Mouse (Mus musculus) limb, embryonic 15.5 days (tissue): Measurements from ENCODE around the gene Emsy. TPM values are rescaled to one million over a fixed set of nuclear protein-coding genes. Genes with fewer than 3 reads are reported as not detected.

Source experiments
- polyA plus RNA-seq: library from polyadenylated mRNA; unstranded; fragments of >200 nt; fragmentation: Nextera tagmentation; extraction: Ambion mirVana; gene quantifications from 2 replicates; pipeline ENCODE4 v1.2.1, GENCODE M21; 2015

The Emsy gene
- polyA plus RNA-seq, 1 experiment from 2014 or later, result 23.8 TPM

Other genes starting within 250 kb of the Emsy start
- gene Gucy2d, start 216.4 kb downstream of the Emsy start, polyA plus RNA-seq, result not detected in 2 replicates
- gene Lrrc32, start 167.5 kb downstream of the Emsy start, polyA plus RNA-seq, result 8.4 and 8.8 TPM in 2 replicates
- 49.9 and 57.0 TPM in 2 replicates for gene Thap12, start 46.3 kb upstream of the Emsy start, polyA plus RNA-seq
- 23.2 and 29.1 TPM in 2 replicates for gene Wnt11, start 178.3 kb upstream of the Emsy start, polyA plus RNA-seq